Mouse (Mus musculus): ENCODE results near the gene Odc1. TPM values are rescaled to one million over a fixed set of nuclear protein-coding genes. Genes with fewer than 3 reads are reported as not detected.

The Odc1 gene
- total RNA-seq, 4 experiments from 2014 or later, result 298 to 415 (median 329) TPM

GRCm38 (mm10) chr12:17551208-17551995, 6.8 kb downstream of the Odc1 start:
- DNase-seq, result no peak

GRCm38 (mm10) chr12:17552420-17552819, 7.8 kb downstream of the Odc1 start:
- DNase-seq, result no peak

GRCm38 (mm10) chr12:17552949-17553348, 8.4 kb downstream of the Odc1 start:
- DNase-seq, result no peak

- DNase-seq, result no peak
Measured at GRCm38 (mm10) chr12:17553627-17554026, 9.0 kb downstream of the Odc1 start.

GRCm38 (mm10) chr12:17554200-17554951, 9.8 kb downstream of the Odc1 start:
- DNase-seq, result peak; percentile 75

- no peak for DNase-seq
Measured at GRCm38 (mm10) chr12:17556430-17557343, 12.1 kb downstream of the Odc1 start.

- DNase-seq, result no peak
Measured at GRCm38 (mm10) chr12:17557344-17557966, 12.9 kb downstream of the Odc1 start.

- DNase-seq, result no peak
Measured at GRCm38 (mm10) chr12:17557967-17558345, 13.4 kb downstream of the Odc1 start.

- no peak for DNase-seq
Measured at GRCm38 (mm10) chr12:17562396-17562795, 17.8 kb downstream of the Odc1 start.

GRCm38 (mm10) chr12:17565393-17566045, 20.9 kb downstream of the Odc1 start:
- no peak for DNase-seq

- no peak for DNase-seq
Measured at GRCm38 (mm10) chr12:17566046-17566408, 21.4 kb downstream of the Odc1 start.

- DNase-seq, result no peak
Measured at GRCm38 (mm10) chr12:17568564-17568963, 24.0 kb downstream of the Odc1 start.

GRCm38 (mm10) chr12:17574591-17574990, 30.0 kb downstream of the Odc1 start:
- DNase-seq, result no peak

- no peak for DNase-seq
Measured at GRCm38 (mm10) chr12:17575156-17575910, 30.7 kb downstream of the Odc1 start.

- no peak for DNase-seq
Measured at GRCm38 (mm10) chr12:17576041-17576440, 31.4 kb downstream of the Odc1 start.

- no peak for DNase-seq
Measured at GRCm38 (mm10) chr12:17578601-17579000, 34.0 kb downstream of the Odc1 start.

GRCm38 (mm10) chr12:17581001-17581400, 36.4 kb downstream of the Odc1 start:
- no peak for DNase-seq

- DNase-seq, result no peak
Measured at GRCm38 (mm10) chr12:17582406-17582805, 37.8 kb downstream of the Odc1 start.

- DNase-seq, result no peak
Measured at GRCm38 (mm10) chr12:17583860-17584259, 39.3 kb downstream of the Odc1 start.

GRCm38 (mm10) chr12:17586011-17586410, 41.4 kb downstream of the Odc1 start:
- no peak for DNase-seq

GRCm38 (mm10) chr12:17588436-17588835, 43.8 kb downstream of the Odc1 start:
- no peak for DNase-seq

All from adrenal gland, adult 8-10 months (tissue).